Mouse (Mus musculus): ENCODE data around the gene Ccdc138. TPM values are rescaled to one million over a fixed set of nuclear protein-coding genes. Genes with fewer than 3 reads are reported as not detected.
"Not testable (repeated sequence)": the region's sequence is repeated elsewhere in the genome, so short reads cannot be mapped to it uniquely, and the experiment has no call there.

Ccdc138 gene
- total RNA-seq, 1 experiment: 6.6 TPM

DNA sequence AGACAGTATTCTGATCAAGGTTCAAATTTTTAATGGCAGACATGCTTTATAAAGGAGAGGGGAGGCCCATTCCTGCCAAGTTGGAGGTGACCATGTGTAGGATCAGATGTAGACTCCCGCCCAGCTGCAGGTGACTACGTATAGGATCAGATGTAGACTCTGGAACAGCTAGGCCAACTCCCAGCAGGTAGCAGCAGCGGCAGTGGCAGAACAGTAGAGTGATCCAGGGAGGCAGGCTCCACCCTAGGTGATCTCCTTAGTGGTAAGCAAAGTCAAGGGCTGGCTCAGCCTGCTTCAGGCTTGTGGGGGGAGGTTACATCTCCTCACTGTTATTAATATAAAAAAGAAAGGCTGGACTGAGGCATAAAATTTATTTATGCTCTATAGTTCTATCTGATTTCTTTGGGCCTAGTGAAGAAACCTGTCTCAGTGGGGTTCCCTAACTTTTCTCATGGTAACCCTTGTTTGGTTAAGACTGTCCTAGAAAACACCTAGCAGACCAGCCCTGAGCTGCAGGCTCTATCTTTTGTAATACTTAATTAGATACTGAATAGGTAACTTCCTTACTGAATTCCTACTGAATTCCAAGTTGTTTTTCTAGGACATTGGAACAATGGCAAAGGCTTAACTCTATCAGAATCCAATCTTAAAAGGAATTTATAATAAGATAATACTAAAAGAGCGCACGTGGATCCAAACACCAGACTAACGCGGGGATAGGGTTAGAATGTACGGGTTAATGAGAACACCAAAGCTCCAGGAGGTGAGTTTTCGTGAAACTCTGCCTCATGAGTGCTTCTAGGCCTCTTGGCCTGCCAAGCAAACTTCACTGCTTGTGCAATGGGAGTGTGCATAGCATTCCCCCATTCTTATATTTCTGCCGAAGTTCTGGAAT lies 33.4 kb downstream of the Ccdc138 start:
- in situ Hi-C loops (cut with MboI; ENCODE audit: low sequenced_read_pairs in 2 of 2, unreplicated experiment in 2 of 2): no loop called here
- peak overlapping the region; percentile 34; the same call in 1 of the 2 replicates for H3K9ac ChIP-seq (ENCODE audit: insufficient read depth, low read depth, low read length, poor library complexity, severe bottlenecking)
- H3K36me3 ChIP-seq (ENCODE audit: control insufficient read depth, insufficient read depth, low read length, poor library complexity, severe bottlenecking): peaks cover 5% of the 10 kb centered on the region
- peak overlapping the region in 1 of 2 experiments; percentile 3; a peak in 1 of 4 replicates for H3K4me3 ChIP-seq (ENCODE audit: insufficient read depth in 1 of 2, low read depth in 1 of 2, low read length in 2 of 2, poor library complexity in 1 of 2, severe bottlenecking in 1 of 2)
- H3K4me1 ChIP-seq (ENCODE audit: control insufficient read depth in 2 of 2, insufficient read depth in 2 of 2, low read length in 2 of 2, poor library complexity in 1 of 2): peaks cover 3 to 4% of the 10 kb centered on the region in 2 experiments
- H3K9me3 ChIP-seq (ENCODE audit: control insufficient read depth, insufficient read depth, low read depth, low read length): peaks cover 5% of the 10 kb centered on the region
- TF ChIP-seq ZC3H11A (IDR thresholded peaks at IDR 0.05; ENCODE audit: borderline replicate concordance, low read depth, low read length) (no peak), CHD2 (IDR thresholded peaks at IDR 0.05; ENCODE audit: low read depth, low read length) (peak; percentile 42; the same call in 1 of the 2 replicates), MAFK (IDR thresholded peaks at IDR 0.05; ENCODE audit: insufficient read depth, low read depth, low read length) (no peak), ZNF384 (IDR thresholded peaks at IDR 0.05; ENCODE audit: low read depth, low read length) (no peak), HCFC1 (IDR thresholded peaks at IDR 0.05; ENCODE audit: borderline replicate concordance, insufficient read depth, low read length) (no peak)
- H3K27ac ChIP-seq (ENCODE audit: insufficient read depth, low read depth, low read length, poor library complexity, severe bottlenecking): peak overlapping the region; percentile 98
- DNase-seq (ENCODE audit: low read depth, low spot score): no peak

DNA sequence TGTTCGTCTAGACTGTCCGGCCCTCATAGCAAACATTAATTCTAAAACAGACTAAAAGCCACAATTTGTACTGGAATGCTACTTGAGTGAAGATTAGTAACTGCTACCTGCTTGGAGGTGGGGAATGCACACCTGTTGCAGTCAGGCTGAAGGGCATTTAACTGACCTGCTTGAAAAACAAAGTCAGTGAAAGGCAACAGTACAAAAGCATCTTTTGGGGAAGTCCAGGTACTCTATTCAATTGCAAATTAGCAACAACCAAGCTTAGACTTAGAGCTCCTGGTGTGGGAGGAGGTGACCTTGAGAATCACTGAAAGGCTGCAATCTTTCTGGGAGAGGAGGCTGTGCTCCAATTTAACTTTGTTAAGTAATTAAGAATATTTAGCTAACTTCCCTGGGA lies 34.4 kb downstream of the Ccdc138 start:
- Histone ChIP-seq H3K27ac (ENCODE audit: insufficient read depth, low read depth, low read length, poor library complexity, severe bottlenecking) (peak overlapping the region; percentile 98; the same call in 1 of the 2 replicates), H3K36me3 (ENCODE audit: control insufficient read depth, insufficient read depth, low read length, poor library complexity, severe bottlenecking) (peaks cover 5% of the 10 kb centered on the region), H3K9me3 (ENCODE audit: control insufficient read depth, insufficient read depth, low read depth, low read length) (peaks cover 5% of the 10 kb centered on the region), H3K9ac (ENCODE audit: insufficient read depth, low read depth, low read length, poor library complexity, severe bottlenecking) (no peak overlapping the region), H3K4me3 (ENCODE audit: insufficient read depth in 1 of 2, low read depth in 1 of 2, low read length in 2 of 2, poor library complexity in 1 of 2, severe bottlenecking in 1 of 2) (peak overlapping the region in 1 of 2 experiments; percentile 24; a peak in 2 of 4 replicates), H3K4me1 (ENCODE audit: control insufficient read depth in 2 of 2, insufficient read depth in 2 of 2, low read length in 2 of 2, poor library complexity in 1 of 2) (peaks cover 3 to 4% of the 10 kb centered on the region in 2 experiments)
- peak; percentile 57 for DNase-seq (ENCODE audit: low read depth, low spot score)
- in situ Hi-C loops (cut with MboI; ENCODE audit: low sequenced_read_pairs in 2 of 2, unreplicated experiment in 2 of 2): no loop called here
- TF ChIP-seq CHD2 (IDR thresholded peaks at IDR 0.05; ENCODE audit: low read depth, low read length) (peak; percentile 71), MAFK (IDR thresholded peaks at IDR 0.05; ENCODE audit: insufficient read depth, low read depth, low read length) (no peak)

DNA sequence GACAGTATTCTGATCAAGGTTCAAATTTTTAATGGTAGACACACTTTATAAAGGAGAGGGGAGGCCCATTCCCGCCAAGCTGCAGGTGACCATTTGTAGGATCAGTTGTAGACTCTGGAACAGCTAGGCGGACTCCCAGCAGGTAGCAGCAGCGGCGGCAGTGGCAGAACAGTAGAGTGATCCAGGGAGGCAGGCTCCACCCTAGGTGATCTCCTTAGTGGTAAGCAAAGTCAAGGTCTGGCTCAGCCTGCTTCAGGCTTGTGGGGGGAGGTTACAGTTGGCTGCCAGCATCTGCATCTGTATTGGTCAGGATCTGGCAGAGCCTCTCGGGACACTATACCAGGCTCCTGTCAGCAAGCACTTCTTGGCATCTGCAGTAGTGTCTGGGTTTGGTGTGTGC lies 38.5 kb downstream of the Ccdc138 start:
- DNase-seq (ENCODE audit: low read depth, low spot score); H3K9ac ChIP-seq (ENCODE audit: insufficient read depth, low read depth, low read length, poor library complexity, severe bottlenecking); in situ Hi-C loops (cut with MboI; ENCODE audit: low sequenced_read_pairs in 2 of 2, unreplicated experiment in 2 of 2); H3K4me3 ChIP-seq (ENCODE audit: insufficient read depth in 1 of 2, low read depth in 1 of 2, low read length in 2 of 2, poor library complexity in 1 of 2, severe bottlenecking in 1 of 2); H3K4me1 ChIP-seq (ENCODE audit: control insufficient read depth in 2 of 2, insufficient read depth in 2 of 2, low read length in 2 of 2, poor library complexity in 1 of 2); H3K36me3 ChIP-seq (ENCODE audit: control insufficient read depth, insufficient read depth, low read length, poor library complexity, severe bottlenecking); H3K9me3 ChIP-seq (ENCODE audit: control insufficient read depth, insufficient read depth, low read depth, low read length): not testable (repeated sequence)
- H3K27ac ChIP-seq (ENCODE audit: insufficient read depth, low read depth, low read length, poor library complexity, severe bottlenecking): peak overlapping the region; percentile 80

DNA sequence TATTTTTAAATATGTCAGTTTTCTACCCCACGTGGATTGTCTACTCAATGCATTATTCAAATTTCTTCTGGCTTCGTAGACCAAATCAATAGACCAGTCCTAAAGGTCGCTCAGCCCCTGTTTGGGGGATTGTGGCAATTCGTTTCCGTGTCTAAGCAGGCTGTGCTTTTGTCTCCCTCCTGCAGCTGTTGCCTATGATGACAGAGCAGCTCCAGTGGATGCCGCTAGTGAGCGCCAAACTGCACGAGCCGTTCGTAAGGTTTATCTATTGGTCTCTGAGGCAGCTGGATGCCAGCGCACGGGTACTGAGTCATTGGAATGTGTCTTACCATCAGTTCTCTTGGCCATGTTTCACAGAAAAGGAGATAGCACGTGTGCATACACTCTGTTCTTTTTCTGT lies 42.9 kb downstream of the Ccdc138 start:
- in situ Hi-C loops (cut with MboI; ENCODE audit: low sequenced_read_pairs in 2 of 2, unreplicated experiment in 2 of 2): no loop called here
- Histone ChIP-seq H3K9me3 (ENCODE audit: control insufficient read depth, insufficient read depth, low read depth, low read length) (peaks cover under 1% of the 10 kb centered on the region; the same call in 1 of the 2 replicates), H3K27ac (ENCODE audit: insufficient read depth, low read depth, low read length, poor library complexity, severe bottlenecking) (no peak overlapping the region), H3K4me1 (ENCODE audit: control insufficient read depth in 2 of 2, insufficient read depth in 2 of 2, low read length in 2 of 2, poor library complexity in 1 of 2) (peaks cover 1 to 2% of the 10 kb centered on the region in 2 experiments; a peak in 2 of 4 replicates), H3K4me3 (ENCODE audit: insufficient read depth in 1 of 2, low read depth in 1 of 2, low read length in 2 of 2, poor library complexity in 1 of 2, severe bottlenecking in 1 of 2) (no peak overlapping the region), H3K36me3 (ENCODE audit: control insufficient read depth, insufficient read depth, low read length, poor library complexity, severe bottlenecking) (peaks cover 5% of the 10 kb centered on the region), H3K9ac (ENCODE audit: insufficient read depth, low read depth, low read length, poor library complexity, severe bottlenecking) (no peak overlapping the region)
- no peak for DNase-seq (ENCODE audit: low read depth, low spot score)
- TF ChIP-seq MAFK (IDR thresholded peaks at IDR 0.05; ENCODE audit: insufficient read depth, low read depth, low read length) (peak; percentile 21; the same call in 1 of the 2 replicates), ZC3H11A (IDR thresholded peaks at IDR 0.05; ENCODE audit: borderline replicate concordance, low read depth, low read length) (no peak), CHD2 (IDR thresholded peaks at IDR 0.05; ENCODE audit: low read depth, low read length) (no peak)

GRCm38 (mm10) chr10:58548739-58549138 lies 51.0 kb downstream of the Ccdc138 start:
- no peak overlapping the region for H3K27ac ChIP-seq (ENCODE audit: insufficient read depth, low read depth, low read length, poor library complexity, severe bottlenecking)
- no peaks in the 10 kb centered on the region; a peak in 1 of 4 replicates for H3K4me1 ChIP-seq (ENCODE audit: control insufficient read depth in 2 of 2, insufficient read depth in 2 of 2, low read length in 2 of 2, poor library complexity in 1 of 2)
- no peak overlapping the region for H3K4me3 ChIP-seq (ENCODE audit: insufficient read depth in 1 of 2, low read depth in 1 of 2, low read length in 2 of 2, poor library complexity in 1 of 2, severe bottlenecking in 1 of 2)
- no peaks in the 10 kb centered on the region for H3K9me3 ChIP-seq (ENCODE audit: control insufficient read depth, insufficient read depth, low read depth, low read length)
- no peaks in the 10 kb centered on the region; the same call in 1 of the 2 replicates for H3K36me3 ChIP-seq (ENCODE audit: control insufficient read depth, insufficient read depth, low read length, poor library complexity, severe bottlenecking)
- in situ Hi-C loops (cut with MboI; ENCODE audit: low sequenced_read_pairs in 2 of 2, unreplicated experiment in 2 of 2): no loop called here
- no peak for TF ChIP-seq CHD2 (IDR thresholded peaks at IDR 0.05; ENCODE audit: low read depth, low read length)
- no peak overlapping the region for H3K9ac ChIP-seq (ENCODE audit: insufficient read depth, low read depth, low read length, poor library complexity, severe bottlenecking)
- no peak for DNase-seq (ENCODE audit: low read depth, low spot score)
